Mouse (Mus musculus) ES-Bruce4 (cell line): ENCODE measurements at regions not wholly inside any gene's neighbourhood (a gene's known extent, or its start where the extent isn't known, plus 50 kb on each side); places are given as distances from the start of the nearest gene placed in this dataset.

ENCODE experiments used
- H3K27ac ChIP-seq: 2 replicates; pipeline ENCODE4 v1.5.1; 2012; ENCODE audit warnings: low read length, inconsistent platforms; ENCODE audit not compliant: insufficient read depth
- H3K27me3 ChIP-seq: 2 replicates; pipeline ENCODE4 v1.6.1; 2012; ENCODE audit warnings: mild to moderate bottlenecking, low read length, inconsistent platforms; ENCODE audit not compliant: control insufficient read depth, poor library complexity, insufficient read depth, severe bottlenecking
- H3K36me3 ChIP-seq: 2 replicates; pipeline ENCODE4 v1.6.1; 2012; ENCODE audit warnings: inconsistent platforms, mild to moderate bottlenecking, low read length, moderate library complexity; ENCODE audit not compliant: control insufficient read depth, poor library complexity, insufficient read depth, severe bottlenecking
- H3K4me1 ChIP-seq: one replicate; pipeline ENCODE4 v1.8.1; 2011; ENCODE audit warnings: low read length; ENCODE audit not compliant: control insufficient read depth, insufficient read depth
- H3K4me3 ChIP-seq: 2 replicates; pipeline ENCODE4 v1.5.1; 2011; ENCODE audit warnings: low read depth, mild to moderate bottlenecking, low read length
- H3K9ac ChIP-seq: 2 replicates; pipeline ENCODE4 v1.6.1; 2012; ENCODE audit warnings: low read depth, mild to moderate bottlenecking, inconsistent platforms; ENCODE audit not compliant: poor library complexity, severe bottlenecking
- H3K9me3 ChIP-seq: replicated peaks from 2 replicates; pipeline ENCODE4 v1.6.1; 2012; ENCODE audit warnings: mild to moderate bottlenecking, low read length, inconsistent platforms; ENCODE audit not compliant: control insufficient read depth, poor library complexity, insufficient read depth, severe bottlenecking
- CTCF ChIP-seq: IDR thresholded peaks from one replicate; pipeline ENCODE4 v1.8.1; 2011; ENCODE audit warnings: low read depth, low read length
- POLR2A ChIP-seq: IDR thresholded peaks from one replicate; pipeline ENCODE4 v1.8.1; 2011; ENCODE audit warnings: low read length; ENCODE audit not compliant: insufficient read depth

DNA sequence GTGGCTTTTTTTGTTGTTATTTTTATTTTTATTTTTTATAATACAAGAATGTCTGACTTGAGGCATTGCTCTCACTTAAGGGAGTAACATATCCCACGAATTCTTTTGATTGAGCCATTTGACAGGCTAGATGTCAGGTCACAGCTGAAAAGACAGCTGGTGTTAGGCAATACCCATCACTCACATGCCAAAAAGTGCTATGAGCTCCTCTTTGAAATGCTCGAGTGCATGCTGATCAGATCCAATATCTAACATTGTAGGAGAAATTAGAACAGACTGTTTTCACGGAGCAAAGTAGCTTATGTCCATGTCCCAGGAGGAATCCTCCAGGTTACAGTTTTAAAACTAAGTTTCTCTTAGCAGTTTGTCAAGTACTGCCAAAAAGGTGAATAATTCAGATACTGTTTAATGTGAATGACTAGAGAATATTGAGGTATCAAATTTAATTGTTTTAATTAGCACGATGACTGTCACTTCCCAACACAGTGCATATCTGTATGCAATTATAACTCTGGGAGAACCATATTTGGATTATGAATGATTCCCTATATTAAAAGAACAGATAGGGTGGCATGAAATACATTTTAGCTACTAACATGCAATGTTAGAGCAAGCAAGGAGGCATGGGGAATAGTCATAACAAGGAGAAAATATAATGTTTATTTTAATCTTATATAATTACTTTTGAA is 50.4 kb upstream of the Tecrl start:
- H3K27ac ChIP-seq = no peak overlapping the region
- no peaks in the 10 kb centered on the region; the same call in 1 of the 2 replicates for H3K27me3 ChIP-seq
- H3K9me3 ChIP-seq = no peaks in the 10 kb centered on the region
- no peaks in the 10 kb centered on the region for H3K36me3 ChIP-seq
- TF ChIP-seq POLR2A = no peak
- TF ChIP-seq CTCF = no peak
- no peak overlapping the region for H3K4me3 ChIP-seq
- no peaks in the 10 kb centered on the region for H3K4me1 ChIP-seq
- no peak overlapping the region for H3K9ac ChIP-seq
